In the genomic region with DNA sequence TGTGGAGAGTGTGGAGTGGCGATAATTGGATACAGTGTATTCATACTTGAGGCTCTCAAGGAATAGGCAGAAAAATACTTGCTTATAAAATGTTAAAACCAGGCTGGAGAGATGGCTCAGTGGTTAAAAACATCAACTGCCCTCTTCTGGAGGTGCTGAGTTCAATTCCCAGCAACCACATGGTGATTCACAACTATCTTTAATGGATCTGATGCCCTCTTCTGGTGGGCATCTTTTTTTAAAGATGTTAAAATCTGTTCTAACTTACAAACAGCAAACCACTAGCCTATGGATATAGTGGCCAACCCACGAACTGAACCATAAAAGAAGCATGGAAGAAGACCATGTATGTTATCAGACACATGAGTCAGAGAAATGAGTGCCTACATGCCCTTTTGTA, we compare ENCODE assay signal across 7 mouse cellular contexts. TPM values are rescaled to one million over a fixed set of nuclear protein-coding genes. Genes with fewer than 3 reads are reported as not detected.
"Had no signal": no experiment of that assay in that cellular context is flagged by ENCODE, and none has a peak within 500 bp of the region (broad histone marks: within the 10 kb centered on the region; RNA-seq: fewer than 3 reads in every experiment).

No protein-coding gene starts in this region.

- H3K27me3 ChIP-seq: midbrain, embryonic 13.5 days; midbrain, embryonic 15.5 days; neural tube, embryonic 12.5 days had no signal

- H3K4me2 ChIP-seq: lung, embryonic 14.5 days; midbrain, embryonic 11.5 days; midbrain, embryonic 13.5 days; midbrain, embryonic 15.5 days; neural tube, embryonic 12.5 days had no signal

- DNase-seq: right cerebral cortex, postnatal 14 days had no signal

- H3K4me1 ChIP-seq: midbrain, embryonic 13.5 days; neural tube, embryonic 12.5 days had no signal

- H3K27ac ChIP-seq: midbrain, embryonic 13.5 days; neural tube, embryonic 12.5 days had no signal

- H3K9ac ChIP-seq: lung, embryonic 14.5 days; midbrain, embryonic 13.5 days; midbrain, embryonic 15.5 days; neural tube, embryonic 12.5 days had no signal

- H3K36me3 ChIP-seq: midbrain, embryonic 13.5 days; midbrain, embryonic 15.5 days; neural tube, embryonic 12.5 days had no signal

- H3K4me3 ChIP-seq: midbrain, embryonic 13.5 days; midbrain, embryonic 15.5 days; neural tube, embryonic 12.5 days had no signal

- H3K9me3 ChIP-seq: midbrain, embryonic 13.5 days; midbrain, embryonic 15.5 days; neural tube, embryonic 12.5 days had no signal

RNA-seq across cellular contexts. Expression of a gene that starts 16.8 kb away (rescaled TPM):
- polyA plus RNA-seq: testis, adult 2 months had no signal
